27 mouse cellular contexts compared by ENCODE assay signal in genomic region chr5:32307106-32307505, GRCm38 (mm10).
A peak's percentile ranks its signal among the peaks of the same experiment; 100 is the strongest.
DNase-seq lines count a peak whose midpoint lies in the region; ATAC-seq and TF ChIP-seq lines count a peak whose summit lies in the region.
"Had no signal": no experiment of that assay in that cellular context is flagged by ENCODE, and none has a peak within 500 bp of the region (broad histone marks: within the 10 kb centered on the region; RNA-seq: fewer than 3 reads in every experiment).

No protein-coding gene starts in this region.

- TF ChIP-seq EP300 in lung, postnatal 0 days (IDR thresholded peaks at IDR 0.05), result no peak

- H3K4me3 ChIP-seq in heart, embryonic 10.5 days, result no peak overlapping the region
- no peak overlapping the region for H3K4me3 ChIP-seq in intestine, postnatal 0 days (ENCODE audit: low read depth, low read length)
- no peak overlapping the region for H3K4me3 ChIP-seq in intestine, embryonic 15.5 days (replicated peaks)
- no peak overlapping the region for H3K4me3 ChIP-seq in lung, postnatal 0 days (ENCODE audit: low read depth, low read length)
- H3K4me3 ChIP-seq: forebrain, embryonic 10.5 days; forebrain, embryonic 13.5 days; heart, embryonic 12.5 days; hindbrain, embryonic 13.5 days had no signal

- TF ChIP-seq CTCF in intestine, postnatal 0 days (IDR thresholded peaks at IDR 0.05; ENCODE audit: low read depth), result peak; percentile 14; the same call in 1 of the 2 replicates
- no peak for TF ChIP-seq CTCF in lung, postnatal 0 days (IDR thresholded peaks at IDR 0.05)

- H3K4me1 ChIP-seq in heart, embryonic 10.5 days, result peaks cover 22% of the 10 kb centered on the region
- no peaks in the 10 kb centered on the region for H3K4me1 ChIP-seq in intestine, postnatal 0 days (replicated peaks; ENCODE audit: control insufficient read depth, insufficient read depth, low read length)
- H3K4me1 ChIP-seq in intestine, embryonic 15.5 days (replicated peaks), result no peaks in the 10 kb centered on the region
- H3K4me1 ChIP-seq in lung, postnatal 0 days (ENCODE audit: insufficient read depth, low read depth, low read length), result no peaks in the 10 kb centered on the region; the same call in 1 of the 2 replicates

- H3K27ac ChIP-seq in heart, embryonic 10.5 days, result peak overlapping the region; percentile 33; the same call in 1 of the 2 replicates
- no peak overlapping the region for H3K27ac ChIP-seq in intestine, postnatal 0 days (ENCODE audit: low read depth, low read length)
- no peak overlapping the region for H3K27ac ChIP-seq in intestine, embryonic 15.5 days
- H3K27ac ChIP-seq in lung, postnatal 0 days (ENCODE audit: low read length), result no peak overlapping the region
- H3K27ac ChIP-seq: forebrain, embryonic 10.5 days; forebrain, embryonic 13.5 days; hindbrain, embryonic 13.5 days had no signal

- no peak for DNase-seq in heart, embryonic 10.5 days (ENCODE audit: low spot score)
- no peak for DNase-seq in heart, postnatal 14 days
- DNase-seq in lung, postnatal 0 days (ENCODE audit: low spot score), result peak; percentile 10
- no peak for DNase-seq in lung, postnatal 4 days
- peak; percentile 11 for DNase-seq in adipocyte (ENCODE audit: low spot score)
- no peak for DNase-seq in left cerebral cortex, adult 18-20 months (ENCODE audit: low spot score in 2 of 2)
- DNase-seq: adrenal gland, adult 8-10 months; adrenal gland, postnatal 25 days; B cell, adult 2 months; cerebellum, adult 11-12 months; cerebellum, adult 8-10 months; cerebellum, postnatal 10 days; cerebellum, postnatal 36 days; embryo, embryonic 11 days; gastrocnemius, postnatal 10 days; gastrocnemius, postnatal 36 days had no signal

- H3K9ac ChIP-seq in intestine, postnatal 0 days (ENCODE audit: low read depth, low read length), result no peak overlapping the region
- no peak overlapping the region for H3K9ac ChIP-seq in intestine, embryonic 15.5 days
- no peak overlapping the region for H3K9ac ChIP-seq in lung, postnatal 0 days (replicated peaks; ENCODE audit: low read depth)
- H3K9ac ChIP-seq: forebrain, embryonic 13.5 days; heart, embryonic 12.5 days; hindbrain, embryonic 13.5 days had no signal

- intact Hi-C loops in heart, postnatal 14 days (cut with DNase I), result no loop called here

- no peaks in the 10 kb centered on the region for H3K9me3 ChIP-seq in heart, embryonic 10.5 days
- H3K9me3 ChIP-seq in intestine, postnatal 0 days (ENCODE audit: control insufficient read depth), result no peaks in the 10 kb centered on the region
- H3K9me3 ChIP-seq in intestine, embryonic 15.5 days, result no peaks in the 10 kb centered on the region
- H3K9me3 ChIP-seq in lung, postnatal 0 days (ENCODE audit: low read length), result no peaks in the 10 kb centered on the region
- H3K9me3 ChIP-seq: forebrain, embryonic 10.5 days; forebrain, embryonic 13.5 days; G1E; heart, embryonic 12.5 days; hindbrain, embryonic 13.5 days had no signal

- H3K27me3 ChIP-seq in heart, embryonic 10.5 days (ENCODE audit: insufficient read depth, poor library complexity, severe bottlenecking), result no peaks in the 10 kb centered on the region
- 0 out of 2 replicates have a peak, but pooled peaks cover 7% of the 10 kb centered on the region for H3K27me3 ChIP-seq in intestine, postnatal 0 days (replicated peaks; ENCODE audit: control insufficient read depth, insufficient read depth, low read length)
- no peaks in the 10 kb centered on the region for H3K27me3 ChIP-seq in intestine, embryonic 15.5 days (replicated peaks)
- no peaks in the 10 kb centered on the region for H3K27me3 ChIP-seq in lung, postnatal 0 days (replicated peaks; ENCODE audit: insufficient read depth, low read length)
- H3K27me3 ChIP-seq: CH12.LX; forebrain, embryonic 13.5 days; heart, embryonic 12.5 days; hindbrain, embryonic 13.5 days had no signal

- no peak for ATAC-seq in intestine, postnatal 0 days
- ATAC-seq in intestine, embryonic 15.5 days, result no peak
- ATAC-seq in lung, postnatal 0 days, result no peak
- ATAC-seq: forebrain, embryonic 13.5 days; forebrain, embryonic 16.5 days; hindbrain, embryonic 16.5 days; inflammation-experienced regulatory T-cells, adult 6 months had no signal

- WGBS in heart, embryonic 10.5 days, result 62% methylated on average over 2 of the region's 2 CpGs
- 57% methylated on average over 2 of the region's 2 CpGs for WGBS in intestine, postnatal 0 days
- WGBS in intestine, embryonic 15.5 days, result 58% methylated on average over 2 of the region's 2 CpGs
- 58% methylated on average over 2 of the region's 2 CpGs for WGBS in lung, postnatal 0 days

- no peaks in the 10 kb centered on the region for H3K36me3 ChIP-seq in heart, embryonic 10.5 days
- H3K36me3 ChIP-seq in intestine, postnatal 0 days (ENCODE audit: control insufficient read depth, insufficient read depth), result no peaks in the 10 kb centered on the region
- H3K36me3 ChIP-seq in intestine, embryonic 15.5 days, result no peaks in the 10 kb centered on the region
- no peaks in the 10 kb centered on the region for H3K36me3 ChIP-seq in lung, postnatal 0 days (ENCODE audit: insufficient read depth, low read length)
- H3K36me3 ChIP-seq: forebrain, embryonic 10.5 days; G1E; heart, embryonic 12.5 days; hindbrain, embryonic 13.5 days had no signal

- no peak overlapping the region for H3K4me2 ChIP-seq in intestine, postnatal 0 days (replicated peaks; ENCODE audit: low read depth)
- H3K4me2 ChIP-seq in intestine, embryonic 15.5 days (replicated peaks), result no peak overlapping the region
- H3K4me2 ChIP-seq in lung, postnatal 0 days (replicated peaks; ENCODE audit: low read depth, low read length), result no peak overlapping the region
- H3K4me2 ChIP-seq: forebrain, embryonic 13.5 days; heart, embryonic 12.5 days; hindbrain, embryonic 13.5 days had no signal

Comparison
In these comparisons a context has a peak if more than half of its experiments do, and no peak if none do; other contexts are left out.
1. DNase-seq: peak in lung, postnatal 0 days (single experiment) and adipocyte (single experiment); none in heart, embryonic 10.5 days (single experiment), heart, postnatal 14 days (0 of 2), lung, postnatal 4 days (0 of 2) and left cerebral cortex, adult 18-20 months (0 of 2).